Mouse (Mus musculus): ENCODE measurements around the gene Acin1.

DNA sequence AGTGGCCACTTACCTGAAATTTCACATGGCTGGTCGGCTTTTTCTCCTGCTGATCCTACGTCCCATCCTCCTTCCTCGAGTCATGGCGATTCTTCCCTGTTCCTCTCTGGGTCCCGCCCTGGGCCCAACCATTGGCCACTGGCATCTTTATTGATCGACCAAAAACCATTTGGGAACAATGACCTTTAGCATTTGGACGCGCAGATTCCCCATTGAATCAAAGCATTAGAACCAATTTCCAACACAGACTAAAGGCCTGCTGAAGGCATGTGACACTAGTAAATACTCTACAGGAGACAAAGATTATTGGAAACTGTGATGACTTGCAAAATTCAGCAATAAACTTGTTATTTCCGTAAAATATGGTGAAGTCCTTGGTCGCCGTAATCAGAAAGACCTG is 33.3 kb upstream of the Acin1 start:
- TF ChIP-seq CTCF (IDR thresholded peaks at IDR 0.05; ENCODE audit: extremely low read depth, insufficient read length, insufficient replicate concordance, low read depth, low read length), result no peak
- no peak for TF ChIP-seq POLR2A (IDR thresholded peaks at IDR 0.05; ENCODE audit: low read depth, low read length)

All from small intestine, adult 2 months (tissue).